Mouse (Mus musculus) midbrain, embryonic 16.5 days (tissue): ENCODE measurements around the gene Mei4. TPM values are rescaled to one million over a fixed set of nuclear protein-coding genes. Genes with fewer than 3 reads are reported as not detected.

Experiments used
- ATAC-seq: fragments of 200-750 bp; cut with Nextera tagmentation; 2 replicates; pipeline ENCODE4 v1.8.0; 2017; ENCODE audit warnings: moderate TSS enrichment
- H3K27ac ChIP-seq: fragments of 300-500 bp; sonication (generic); 2 replicates; pipeline ENCODE4 v1.5.1; 2014; ENCODE audit warnings: mild to moderate bottlenecking, low read length, mixed read lengths
- H3K27me3 ChIP-seq: fragments of 300-500 bp; sonication (generic); 2 replicates; pipeline ENCODE4 v1.6.1; 2014; ENCODE audit warnings: low read depth, low read length, mixed read lengths; ENCODE audit not compliant: control insufficient read depth, insufficient read depth
- H3K36me3 ChIP-seq: fragments of 300-500 bp; sonication (generic); 2 replicates; pipeline ENCODE4 v1.6.1; 2014; ENCODE audit warnings: mild to moderate bottlenecking, low read length, moderate library complexity, mixed read lengths; ENCODE audit not compliant: control insufficient read depth, insufficient read depth
- H3K4me1 ChIP-seq: fragments of 300-500 bp; sonication (generic); 2 replicates; pipeline ENCODE4 v1.6.1; 2014; ENCODE audit warnings: mild to moderate bottlenecking, low read length, mixed read lengths; ENCODE audit not compliant: control insufficient read depth, insufficient read depth
- H3K4me2 ChIP-seq: fragments of 300-500 bp; sonication (generic); 2 replicates; pipeline ENCODE4 v1.6.1; 2014; ENCODE audit warnings: mild to moderate bottlenecking, low read length, mixed read lengths
- H3K4me3 ChIP-seq: fragments of 300-500 bp; sonication (generic); 2 replicates; pipeline ENCODE4 v1.5.1; 2014; ENCODE audit warnings: low read depth, mild to moderate bottlenecking, low read length, moderate library complexity, mixed read lengths
- H3K9ac ChIP-seq: fragments of 300-500 bp; sonication (generic); 2 replicates; pipeline ENCODE4 v1.6.1; 2014; ENCODE audit warnings: low read depth, low read length, mixed read lengths
- H3K9me3 ChIP-seq: fragments of 300-500 bp; sonication (generic); replicated peaks from 2 replicates; pipeline ENCODE4 v1.6.1; 2014; ENCODE audit warnings: mild to moderate bottlenecking, low read length, mixed read lengths; ENCODE audit not compliant: control insufficient read depth, poor library complexity, severe bottlenecking
- WGBS: fragments of 180-500 bp; shearing (Covaris S2); extraction: QIAGEN DNeasy Blood & Tissue Kit; methylation state at CpG from one replicate; pipeline ENCODE4 v1.1.7; 2014; 5-methylcytosine and 5-hydroxymethylcytosine counted together
- polyA plus RNA-seq: library from polyadenylated mRNA; unstranded; fragments of >200 nt; fragmentation: Nextera tagmentation; extraction: Ambion mirVana; gene quantifications from 2 replicates; pipeline ENCODE4 v1.2.1, GENCODE M21; 2015

The Mei4 gene
- polyA plus RNA-seq, 1 experiment from 2014 or later: 3.2 TPM

DNA sequence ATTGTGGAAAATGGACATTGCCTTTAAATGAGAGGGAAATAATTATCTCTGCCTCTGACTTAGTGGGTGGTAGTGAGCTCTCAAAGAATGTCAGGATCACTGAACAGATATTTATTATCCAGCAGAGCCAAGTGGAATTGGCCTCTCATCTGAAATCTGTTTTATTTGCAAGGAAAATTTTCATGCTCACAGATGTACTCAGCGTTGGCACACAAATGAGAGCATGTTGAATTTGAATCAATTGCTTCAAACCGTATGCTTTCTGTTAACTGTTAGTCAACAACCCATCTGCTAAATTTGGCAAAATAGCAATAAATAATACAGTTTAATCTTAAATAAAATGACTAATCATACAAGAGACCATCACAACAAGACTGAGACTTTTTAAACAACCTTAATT lies 181.0 kb downstream of the Mei4 start:
- Histone ChIP-seq H3K27ac (no peak overlapping the region), H3K9ac (no peak overlapping the region), H3K4me2 (no peak overlapping the region), H3K4me3 (no peak overlapping the region), H3K27me3 (no peaks in the 10 kb centered on the region), H3K9me3 (no peaks in the 10 kb centered on the region), H3K36me3 (no peaks in the 10 kb centered on the region), H3K4me1 (no peaks in the 10 kb centered on the region)
- ATAC-seq: no peak
- WGBS: 79% methylated on average over 2 of the region's 2 CpGs

DNA sequence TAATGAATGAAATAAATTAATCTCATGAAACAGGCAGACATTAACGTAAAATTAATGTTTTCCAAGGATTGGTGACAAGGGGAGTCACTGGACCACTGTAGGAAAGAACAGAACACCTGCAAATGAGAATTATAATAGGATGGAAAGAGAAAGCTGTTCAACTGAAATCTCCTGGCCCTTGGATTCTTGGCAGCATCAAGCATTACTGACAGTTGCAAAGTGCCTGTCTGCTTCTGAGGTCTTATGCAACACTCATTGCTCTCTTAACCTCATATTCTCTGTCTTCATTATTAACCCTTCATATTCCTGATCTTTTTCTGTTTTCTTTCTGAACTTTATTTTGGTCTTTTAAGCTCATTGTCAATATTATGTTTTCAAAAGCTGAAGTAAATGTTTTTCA lies 210.4 kb downstream of the Mei4 start:
- no peak overlapping the region for H3K4me2 ChIP-seq

DNA sequence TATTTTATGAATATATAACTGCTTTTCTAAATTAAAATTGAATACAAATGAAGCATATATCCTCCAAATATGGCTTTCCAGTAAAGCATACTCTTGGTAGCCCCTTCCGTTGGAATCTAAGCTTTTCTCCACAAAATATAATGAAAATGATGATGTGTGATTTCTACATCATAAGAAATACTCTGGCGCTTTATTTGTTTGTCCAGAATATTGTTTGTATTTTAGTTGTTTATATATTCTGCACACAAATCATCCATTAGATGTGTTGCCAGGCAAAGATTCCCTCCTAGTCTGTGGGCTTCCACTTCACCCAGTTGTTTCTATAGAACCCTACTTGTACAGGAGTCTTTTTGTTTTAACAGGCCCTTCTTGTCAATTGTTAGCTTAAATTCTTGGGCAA lies 211.8 kb downstream of the Mei4 start:
- ATAC-seq: no peak
- no peak overlapping the region for H3K4me3 ChIP-seq
- no peaks in the 10 kb centered on the region for H3K27me3 ChIP-seq
- H3K9ac ChIP-seq: no peak overlapping the region
- no peak overlapping the region for H3K4me2 ChIP-seq
- no peaks in the 10 kb centered on the region for H3K36me3 ChIP-seq
- no peaks in the 10 kb centered on the region for H3K9me3 ChIP-seq
- H3K4me1 ChIP-seq: no peaks in the 10 kb centered on the region
- 94% methylated on average over 2 of the region's 2 CpGs for WGBS
- H3K27ac ChIP-seq: no peak overlapping the region

More for the DNA sequence above, 210.4 kb downstream of the Mei4 start:
- no peak overlapping the region for H3K27ac ChIP-seq
- no peak overlapping the region for H3K9ac ChIP-seq
- H3K4me3 ChIP-seq: no peak overlapping the region
- 70% methylated on average over 1 of the region's 1 CpGs for WGBS
- H3K36me3 ChIP-seq: no peaks in the 10 kb centered on the region
- H3K27me3 ChIP-seq: no peaks in the 10 kb centered on the region
- no peaks in the 10 kb centered on the region for H3K9me3 ChIP-seq
- no peaks in the 10 kb centered on the region for H3K4me1 ChIP-seq
- ATAC-seq: no peak

DNA sequence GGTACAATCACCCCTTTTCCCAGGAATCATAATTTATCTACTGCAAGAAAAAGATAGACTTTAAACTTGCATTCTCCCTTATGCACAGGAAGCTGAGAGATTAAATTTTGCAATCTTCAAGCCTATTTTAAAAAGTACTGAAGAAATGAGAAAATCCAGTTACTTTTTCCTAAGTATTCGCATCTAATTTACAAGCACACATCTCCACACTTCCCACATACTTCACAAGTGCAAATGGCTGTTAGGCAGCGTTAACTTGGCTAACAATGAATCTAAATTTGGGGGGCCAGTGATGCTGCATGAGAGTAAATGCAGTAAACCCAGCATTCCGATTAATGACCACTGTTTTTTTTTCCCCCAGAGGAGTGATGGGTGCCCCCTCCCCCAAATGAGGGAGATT lies 232.9 kb downstream of the Mei4 start:
- Histone ChIP-seq H3K4me2 (no peak overlapping the region), H3K36me3 (no peaks in the 10 kb centered on the region), H3K27ac (no peak overlapping the region), H3K9me3 (no peaks in the 10 kb centered on the region), H3K27me3 (no peaks in the 10 kb centered on the region), H3K9ac (no peak overlapping the region), H3K4me1 (no peaks in the 10 kb centered on the region), H3K4me3 (no peak overlapping the region)
- WGBS: 86% methylated on average over 3 of the region's 3 CpGs
- ATAC-seq: no peak

DNA sequence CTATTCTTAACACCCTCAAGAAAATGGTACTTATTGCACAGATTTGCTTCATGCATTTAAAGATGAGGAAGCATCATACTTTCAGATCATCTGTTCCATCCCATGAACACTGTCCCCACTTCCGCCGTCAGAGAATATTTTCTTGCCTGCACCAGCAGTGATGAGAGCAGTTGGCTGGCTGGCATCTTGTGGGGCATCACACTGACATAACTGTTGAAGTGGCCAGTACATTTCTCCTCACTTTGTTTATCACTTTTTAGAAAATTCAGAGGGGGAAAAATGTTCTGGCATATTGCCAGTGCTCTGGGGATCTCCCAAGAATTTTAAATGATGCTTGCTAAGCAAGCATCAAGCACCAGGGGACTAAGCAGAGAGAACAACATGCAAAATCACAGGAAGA lies 251.4 kb downstream of the Mei4 start:
- 64% methylated on average over 2 of the region's 2 CpGs for WGBS
- no peak overlapping the region for H3K9ac ChIP-seq
- no peaks in the 10 kb centered on the region for H3K4me1 ChIP-seq
- H3K4me3 ChIP-seq: no peak overlapping the region
- no peak overlapping the region for H3K4me2 ChIP-seq
- H3K27ac ChIP-seq: no peak overlapping the region
- no peaks in the 10 kb centered on the region for H3K27me3 ChIP-seq
- no peaks in the 10 kb centered on the region for H3K9me3 ChIP-seq
- H3K36me3 ChIP-seq: no peaks in the 10 kb centered on the region
- ATAC-seq: no peak

DNA sequence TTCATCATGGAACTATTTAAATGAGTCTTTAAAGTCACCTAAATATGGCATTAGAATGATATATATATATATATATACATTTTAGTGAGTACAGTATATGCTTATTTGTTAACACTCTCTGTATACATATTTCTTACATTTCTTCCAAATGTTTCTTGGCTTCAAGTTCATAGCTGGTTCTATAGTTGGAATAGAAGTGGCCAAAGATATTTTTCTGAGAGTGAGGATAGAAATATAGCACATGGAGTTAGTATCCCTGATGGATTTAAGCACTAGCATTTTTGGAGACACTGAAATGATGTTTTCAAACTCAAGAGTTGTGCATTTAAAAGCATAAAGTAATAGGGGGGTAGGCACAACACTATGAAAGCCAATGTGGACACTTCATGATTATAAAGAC lies 272.6 kb downstream of the Mei4 start:
- Histone ChIP-seq H3K36me3 (no peaks in the 10 kb centered on the region), H3K27ac (no peak overlapping the region), H3K4me3 (no peak overlapping the region), H3K9me3 (no peaks in the 10 kb centered on the region), H3K4me2 (no peak overlapping the region), H3K4me1 (no peaks in the 10 kb centered on the region), H3K27me3 (no peaks in the 10 kb centered on the region), H3K9ac (no peak overlapping the region)
- no peak for ATAC-seq

DNA sequence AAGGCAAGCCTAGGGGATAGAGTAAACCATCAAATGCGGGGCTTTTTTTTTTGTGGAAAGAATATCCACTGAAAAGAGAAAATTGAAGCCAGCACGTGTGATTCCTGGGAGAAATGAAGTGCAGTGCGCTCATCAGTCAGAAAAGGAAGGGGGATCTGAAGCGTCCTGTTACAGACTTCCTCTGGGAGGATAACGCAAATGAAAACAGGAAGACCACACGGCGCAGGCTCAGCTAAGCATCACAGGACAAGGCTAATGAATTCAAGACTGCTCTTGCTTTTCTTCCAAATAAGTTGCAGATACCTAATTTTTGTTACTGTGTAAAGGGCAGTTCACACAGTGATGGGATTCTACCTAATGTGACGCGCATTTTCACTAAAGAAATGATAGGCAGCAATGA lies 296.7 kb downstream of the Mei4 start:
- H3K4me2 ChIP-seq: no peak overlapping the region
- no peak overlapping the region for H3K9ac ChIP-seq
- H3K4me1 ChIP-seq: no peaks in the 10 kb centered on the region
- no peaks in the 10 kb centered on the region for H3K9me3 ChIP-seq
- WGBS: 61% methylated on average over 9 of the region's 9 CpGs
- no peak for ATAC-seq
- no peaks in the 10 kb centered on the region for H3K36me3 ChIP-seq
- H3K27ac ChIP-seq: no peak overlapping the region
- no peaks in the 10 kb centered on the region for H3K27me3 ChIP-seq
- no peak overlapping the region for H3K4me3 ChIP-seq

DNA sequence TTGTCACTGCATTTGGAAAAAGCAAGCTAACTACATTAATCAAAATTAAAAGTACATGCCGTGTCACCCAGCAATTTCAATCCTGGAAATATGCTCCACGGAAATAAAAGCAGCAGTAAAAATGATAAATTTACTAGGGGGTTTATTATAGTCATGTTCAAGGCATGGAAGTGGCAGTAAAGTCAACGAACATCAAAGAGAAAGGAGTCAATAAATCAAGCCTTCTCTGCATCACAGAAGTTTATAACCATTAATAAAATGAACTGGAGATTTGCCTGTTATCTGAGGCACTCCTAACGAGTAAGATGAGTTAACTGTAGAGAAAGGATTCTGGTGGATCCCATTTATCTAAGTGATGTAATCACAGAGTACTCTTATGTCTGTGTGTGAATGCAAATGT lies 298.9 kb downstream of the Mei4 start:
- H3K27me3 ChIP-seq: no peaks in the 10 kb centered on the region
- no peak for ATAC-seq
- H3K4me3 ChIP-seq: no peak overlapping the region
- H3K4me1 ChIP-seq: no peaks in the 10 kb centered on the region
- 81% methylated on average over 4 of the region's 4 CpGs for WGBS
- H3K9me3 ChIP-seq: no peaks in the 10 kb centered on the region
- H3K27ac ChIP-seq: no peak overlapping the region
- H3K9ac ChIP-seq: no peak overlapping the region
- no peaks in the 10 kb centered on the region for H3K36me3 ChIP-seq
- no peak overlapping the region for H3K4me2 ChIP-seq

DNA sequence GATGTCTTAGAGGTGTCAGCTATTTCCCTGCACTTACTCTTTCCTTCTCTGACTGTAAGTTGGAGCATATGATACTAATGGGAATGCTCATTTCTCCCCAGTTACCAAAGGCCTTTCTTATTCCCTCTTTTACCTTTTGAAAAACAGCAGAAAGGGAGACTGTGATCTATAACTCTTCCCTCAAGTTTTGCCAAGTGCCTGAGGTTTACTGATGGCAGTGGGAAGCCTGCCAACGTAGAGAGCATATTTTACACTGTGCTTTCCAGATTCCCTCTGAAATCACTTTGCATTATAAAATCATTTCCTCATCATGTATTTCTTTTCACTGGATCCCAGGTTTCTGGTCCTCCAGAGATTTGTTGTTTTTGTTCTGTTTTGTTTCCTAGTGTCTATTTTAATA lies 354.5 kb downstream of the Mei4 start:
- H3K4me3 ChIP-seq: no peak overlapping the region
- H3K27me3 ChIP-seq: no peaks in the 10 kb centered on the region
- H3K27ac ChIP-seq: no peak overlapping the region
- no peak overlapping the region for H3K9ac ChIP-seq
- WGBS: 63% methylated on average over 1 of the region's 1 CpGs
- no peaks in the 10 kb centered on the region for H3K4me1 ChIP-seq
- H3K9me3 ChIP-seq: no peaks in the 10 kb centered on the region
- no peak overlapping the region for H3K4me2 ChIP-seq
- H3K36me3 ChIP-seq: no peaks in the 10 kb centered on the region
- no peak for ATAC-seq
